Mouse (Mus musculus) forebrain, embryonic 11.5 days (tissue): Measurements from ENCODE around the gene Spcs1. TPM values are rescaled to one million over a fixed set of nuclear protein-coding genes. Genes with fewer than 3 reads are reported as not detected.

ENCODE experiments used
- ATAC-seq: fragments of 200-750 bp; cut with Nextera tagmentation; replicated peaks from 2 replicates; pipeline ENCODE4 v1.8.0; 2017; ENCODE audit warnings: moderate TSS enrichment; ENCODE audit not compliant: low FRiP score
- DNase-seq: peaks from one replicate; pipeline ENCODE4 v3.0.0-alpha.2; 2017; ENCODE audit warnings: low spot score
- H3K27ac ChIP-seq: fragments of 300-500 bp; sonication (generic); 2 replicates; pipeline ENCODE4 v1.5.1; 2014; ENCODE audit warnings: low read depth, low read length
- H3K27me3 ChIP-seq: fragments of 300-500 bp; sonication (generic); 2 replicates; pipeline ENCODE4 v1.6.1; 2014; ENCODE audit warnings: mild to moderate bottlenecking, low read length, mixed read lengths; ENCODE audit not compliant: control insufficient read depth, insufficient read depth
- H3K36me3 ChIP-seq: fragments of 300-500 bp; sonication (generic); 2 replicates; pipeline ENCODE4 v1.6.1; 2014; ENCODE audit warnings: mild to moderate bottlenecking, low read length, moderate library complexity, mixed read lengths; ENCODE audit not compliant: control insufficient read depth, insufficient read depth
- H3K4me1 ChIP-seq: fragments of 300-500 bp; sonication (generic); replicated peaks from 2 replicates; pipeline ENCODE4 v1.6.1; 2014; ENCODE audit warnings: low read length, mixed read lengths; ENCODE audit not compliant: control insufficient read depth, insufficient read depth
- H3K4me2 ChIP-seq: fragments of 300-500 bp; sonication (generic); 2 replicates; pipeline ENCODE4 v1.6.1; 2014; ENCODE audit warnings: low read depth, mild to moderate bottlenecking, low read length, moderate library complexity, mixed read lengths; ENCODE audit not compliant: severe bottlenecking
- H3K4me3 ChIP-seq: fragments of 300-500 bp; sonication (generic); 2 replicates; pipeline ENCODE4 v1.5.1; 2014; ENCODE audit warnings: low read depth, low read length
- H3K9ac ChIP-seq: fragments of 300-500 bp; sonication (generic); 2 replicates; pipeline ENCODE4 v1.6.1; 2014; ENCODE audit warnings: low read length
- H3K9me3 ChIP-seq: fragments of 300-500 bp; sonication (generic); 2 replicates; pipeline ENCODE4 v1.6.1; 2016; ENCODE audit warnings: low read length, mixed read lengths; ENCODE audit not compliant: control insufficient read depth
- WGBS: fragments of 180-500 bp; shearing (Covaris S2); extraction: QIAGEN DNeasy Blood & Tissue Kit; methylation state at CpG from one replicate; pipeline ENCODE4 v1.1.7; 2014; 5-methylcytosine and 5-hydroxymethylcytosine counted together
- polyA plus RNA-seq: library from polyadenylated mRNA; unstranded; fragments of >200 nt; fragmentation: Nextera tagmentation; extraction: Ambion mirVana; gene quantifications from 2 replicates; pipeline ENCODE4 v1.2.1, GENCODE M21; 2014

The Spcs1 gene
- polyA plus RNA-seq, 1 experiment from 2014 or later: 251 TPM

GRCm38 (mm10) chr14:30974204-30974603 is 27.3 kb downstream of the Spcs1 start:
- Histone ChIP-seq H3K9ac (no peak overlapping the region), H3K27me3 (no peaks in the 10 kb centered on the region), H3K4me1 (no peaks in the 10 kb centered on the region), H3K36me3 (peaks cover 2% of the 10 kb centered on the region; the same call in 1 of the 2 replicates), H3K4me2 (no peak overlapping the region), H3K4me3 (no peak overlapping the region), H3K27ac (no peak overlapping the region), H3K9me3 (no peaks in the 10 kb centered on the region)
- 69% methylated on average over 6 of the region's 6 CpGs for WGBS
- DNase-seq (no peak), ATAC-seq (no peak)

DNA sequence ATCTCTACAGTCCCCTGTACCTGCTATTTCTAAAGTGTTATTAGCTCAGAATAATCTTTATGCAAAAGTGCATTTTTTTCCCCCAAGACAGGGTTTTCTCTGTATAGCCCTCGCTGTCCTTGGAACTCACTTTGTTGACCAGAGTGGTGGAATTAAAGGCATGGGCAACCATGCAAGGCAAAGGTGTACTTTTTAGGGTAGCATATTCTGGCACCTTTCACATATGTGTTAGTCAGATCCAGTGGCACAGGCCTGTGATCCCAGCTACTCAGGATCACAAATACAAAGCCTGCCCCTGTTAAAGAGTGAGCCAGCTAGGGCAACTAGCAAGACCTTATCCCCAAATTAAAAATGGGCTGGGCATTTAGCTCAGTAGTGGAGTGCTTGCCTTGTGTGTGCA is 41.1 kb downstream of the Spcs1 start:
- WGBS: 91% methylated on average over 1 of the region's 1 CpGs
- no peak overlapping the region for H3K27ac ChIP-seq
- no peaks in the 10 kb centered on the region for H3K4me1 ChIP-seq
- no peaks in the 10 kb centered on the region for H3K9me3 ChIP-seq
- H3K27me3 ChIP-seq: no peaks in the 10 kb centered on the region
- ATAC-seq (no peak), DNase-seq (no peak)
- H3K36me3 ChIP-seq: no peaks in the 10 kb centered on the region; the same call in 1 of the 2 replicates
- no peak overlapping the region for H3K4me2 ChIP-seq
- H3K9ac ChIP-seq: no peak overlapping the region
- no peak overlapping the region for H3K4me3 ChIP-seq

DNA sequence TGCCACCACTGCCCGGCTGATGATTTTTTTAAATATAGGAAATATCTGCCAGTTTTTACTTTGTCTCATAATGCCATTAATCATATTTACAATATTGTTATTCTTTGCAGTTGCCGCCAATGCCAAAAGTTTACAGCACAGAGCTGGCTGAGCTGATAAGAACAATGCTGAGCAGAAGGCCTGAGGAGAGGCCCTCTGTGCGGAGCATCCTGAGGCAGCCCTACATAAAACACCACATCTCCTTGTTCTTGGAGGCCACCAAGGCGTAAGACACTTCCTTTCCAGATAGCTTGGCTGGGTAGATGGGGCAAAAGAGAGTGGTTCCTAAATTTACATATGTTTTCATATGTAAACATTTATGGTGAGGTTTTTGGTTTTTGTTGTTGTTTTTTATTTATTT is 42.4 kb downstream of the Spcs1 start:
- Histone ChIP-seq H3K27ac (no peak overlapping the region), H3K4me3 (no peak overlapping the region), H3K9me3 (no peaks in the 10 kb centered on the region), H3K4me1 (no peaks in the 10 kb centered on the region), H3K36me3 (no peaks in the 10 kb centered on the region; the same call in 1 of the 2 replicates), H3K4me2 (no peak overlapping the region), H3K27me3 (no peaks in the 10 kb centered on the region), H3K9ac (no peak overlapping the region)
- ATAC-seq (no peak), DNase-seq (no peak)
- WGBS: 93% methylated on average over 4 of the region's 4 CpGs

- H3K4me2 ChIP-seq: no peak overlapping the region
- no peak overlapping the region for H3K9ac ChIP-seq
- WGBS: 80% methylated on average over 2 of the region's 2 CpGs
- H3K4me3 ChIP-seq: no peak overlapping the region
- no peak overlapping the region for H3K27ac ChIP-seq
- no peaks in the 10 kb centered on the region for H3K27me3 ChIP-seq
- ATAC-seq (no peak), DNase-seq (no peak)
- no peaks in the 10 kb centered on the region for H3K9me3 ChIP-seq
- H3K4me1 ChIP-seq: no peaks in the 10 kb centered on the region
- no peaks in the 10 kb centered on the region; the same call in 1 of the 2 replicates for H3K36me3 ChIP-seq
Observed at GRCm38 (mm10) chr14:30958517-30958916, 43.0 kb downstream of the Spcs1 start.

- peak within 1 kb of the TSS; percentile 70 for H3K4me3 ChIP-seq
- peak; percentile 100 for ATAC-seq
- no peaks in the 10 kb centered on the region for H3K9me3 ChIP-seq
- peaks cover 2% of the 10 kb centered on the region; the same call in 1 of the 2 replicates for H3K4me1 ChIP-seq
- H3K27me3 ChIP-seq: no peaks in the 10 kb centered on the region
- WGBS: under 1% methylated on average over 57 of the region's 57 CpGs
- H3K4me2 ChIP-seq: peak within 1 kb of the TSS; percentile 66
- peak within 1 kb of the TSS; percentile 82 for H3K9ac ChIP-seq
- peak; percentile 98 for DNase-seq
- no peaks in the 10 kb centered on the region; the same call in 1 of the 2 replicates for H3K36me3 ChIP-seq
- no peak within 1 kb of the TSS for H3K27ac ChIP-seq
Observed at GRCm38 (mm10) chr14:30951154-30951825, 50.2 kb downstream of the Spcs1 start, which contains the start of gene Nek4. Nek4 (plus strand) TSS chr14:30951377.

DNA sequence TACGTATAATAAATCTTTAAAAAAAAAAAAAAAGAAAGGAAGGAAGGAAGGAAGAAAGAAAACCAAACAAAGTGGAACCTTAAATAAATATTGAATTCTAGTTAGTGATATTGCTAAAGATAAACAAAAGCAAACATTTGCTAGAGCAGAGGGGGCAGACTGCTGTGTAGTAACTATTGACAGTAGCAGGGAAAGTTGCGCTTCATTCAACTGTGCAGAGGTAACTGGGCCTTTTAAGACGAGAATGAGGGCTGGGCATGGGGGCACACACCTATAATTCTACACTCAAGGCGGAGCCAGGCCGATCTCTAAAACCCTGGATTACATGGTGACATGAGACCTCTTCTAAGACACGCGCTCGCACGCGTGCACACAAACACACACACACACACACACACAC is 51.5 kb downstream of the Spcs1 start:
- ATAC-seq (no peak), DNase-seq (peak; percentile 7)
- Histone ChIP-seq H3K4me3 (no peak overlapping the region), H3K36me3 (no peaks in the 10 kb centered on the region), H3K9ac (no peak overlapping the region), H3K27me3 (no peaks in the 10 kb centered on the region), H3K27ac (no peak overlapping the region), H3K4me1 (peaks cover 2% of the 10 kb centered on the region; the same call in 1 of the 2 replicates), H3K4me2 (no peak overlapping the region), H3K9me3 (no peaks in the 10 kb centered on the region)
- 94% methylated on average over 10 of the region's 10 CpGs for WGBS

Other genes starting within 250 kb of the Spcs1 start
- 24.2 and 24.7 TPM in 2 replicates for gene Tmem110, start 176.1 kb downstream of the Spcs1 start, polyA plus RNA-seq
- 0.51 TPM in 2 replicates for gene Mustn1, start 122.5 kb downstream of the Spcs1 start, polyA plus RNA-seq
- not detected in 2 replicates for gene Itih4, start 115.2 kb downstream of the Spcs1 start, polyA plus RNA-seq
- 0.05 and 0.16 TPM in 2 replicates for gene Itih3, start 77.9 kb downstream of the Spcs1 start, polyA plus RNA-seq
- gene Itih1, start 58.4 kb downstream of the Spcs1 start, polyA plus RNA-seq: not detected in 2 replicates
- 22.4 and 24.4 TPM in 2 replicates for gene Nek4, start 50.3 kb downstream of the Spcs1 start, polyA plus RNA-seq
- 61.3 and 63.5 TPM in 2 replicates for gene Glt8d1, start 272 bp downstream of the Spcs1 start, polyA plus RNA-seq
- gene Pbrm1, start 17.5 kb upstream of the Spcs1 start, polyA plus RNA-seq: 135 and 136 TPM in 2 replicates
- 110 and 120 TPM in 2 replicates for gene Gnl3, start 17.5 kb upstream of the Spcs1 start, polyA plus RNA-seq
- gene Smim4, start 127.3 kb upstream of the Spcs1 start, polyA plus RNA-seq: 50.9 and 52.7 TPM in 2 replicates
- 565 and 637 TPM in 2 replicates for gene Nt5dc2, start 129.4 kb upstream of the Spcs1 start, polyA plus RNA-seq
- gene Stab1, start 167.0 kb upstream of the Spcs1 start, polyA plus RNA-seq: 21.8 and 27.1 TPM in 2 replicates
- 0.59 and 0.83 TPM in 2 replicates for gene Tnnc1, start 206.6 kb upstream of the Spcs1 start, polyA plus RNA-seq
- 399 and 407 TPM in 2 replicates for gene Nisch, start 215.3 kb upstream of the Spcs1 start, polyA plus RNA-seq
- gene Sema3g, start 216.2 kb upstream of the Spcs1 start, polyA plus RNA-seq: 0.13 and 0.16 TPM in 2 replicates
- 14.3 and 14.4 TPM in 2 replicates for gene Phf7, start 249.6 kb upstream of the Spcs1 start, polyA plus RNA-seq
- gene Bap1, start 249.8 kb upstream of the Spcs1 start, polyA plus RNA-seq: 121 and 137 TPM in 2 replicates